In genomic region chr7:116596914-116597313, GRCm38 (mm10) we compare ENCODE assay signal across 24 mouse cellular contexts.
DNase-seq lines count a peak whose midpoint lies in the region; ATAC-seq lines count a peak whose summit lies in the region.
"Had no signal": no experiment of that assay in that cellular context is flagged by ENCODE, and none has a peak within 500 bp of the region (broad histone marks: within the 10 kb centered on the region; RNA-seq: fewer than 3 reads in every experiment).

No protein-coding gene starts in this region.

- no peak overlapping the region for H3K4me3 ChIP-seq in lung, embryonic 16.5 days (ENCODE audit: low read length)
- H3K4me3 ChIP-seq: embryonic facial prominence, embryonic 13.5 days; erythroblast, embryonic 14.5 days; forebrain, embryonic 12.5 days; forebrain, embryonic 15.5 days; heart, embryonic 12.5 days; heart, embryonic 15.5 days; hindbrain, embryonic 10.5 days; hindbrain, embryonic 13.5 days had no signal

- no peaks in the 10 kb centered on the region for H3K9me3 ChIP-seq in lung, embryonic 16.5 days (ENCODE audit: control insufficient read depth, low read length)
- H3K9me3 ChIP-seq: forebrain, embryonic 12.5 days; heart, embryonic 12.5 days; heart, embryonic 15.5 days; hindbrain, embryonic 10.5 days had no signal

- no peak for DNase-seq in lung, postnatal 36 days
- DNase-seq in ZHBTc4 (ENCODE audit: low read depth, low spot score), result peak; percentile 9
- DNase-seq in layer of hippocampus, adult 9-10 months (ENCODE audit: low spot score), result no peak
- DNase-seq: adrenal gland, postnatal 10 days; adrenal gland, postnatal 36 days; cerebellum, adult 18-20 months; cerebellum, adult 9-10 months; cerebellum, postnatal 14 days; gastrocnemius, postnatal 25 days; heart, postnatal 10 days; heart, postnatal 36 days had no signal

- no peak overlapping the region for H3K27ac ChIP-seq in lung, embryonic 16.5 days (ENCODE audit: low read length)
- H3K27ac ChIP-seq: embryonic facial prominence, embryonic 13.5 days; forebrain, embryonic 12.5 days; forebrain, embryonic 15.5 days; heart, embryonic 15.5 days; hindbrain, embryonic 10.5 days; hindbrain, embryonic 13.5 days had no signal

- H3K9ac ChIP-seq in lung, embryonic 16.5 days (ENCODE audit: low read length), result no peak overlapping the region
- H3K9ac ChIP-seq: embryonic facial prominence, embryonic 13.5 days; forebrain, embryonic 12.5 days; forebrain, embryonic 15.5 days; heart, embryonic 12.5 days; heart, embryonic 15.5 days; hindbrain, embryonic 13.5 days had no signal

- peak; percentile 31; the same call in 1 of the 2 replicates for ATAC-seq in lung, embryonic 16.5 days (ENCODE audit: low read depth)
- peak; percentile 60; the same call in 1 of the 2 replicates for ATAC-seq in common myeloid progenitor, adult 5-6 weeks (replicated peaks; ENCODE audit: low read depth, poor library complexity, severe bottlenecking)
- ATAC-seq in megakaryocyte progenitor cell, adult 5-6 weeks (replicated peaks; ENCODE audit: poor library complexity), result peak; percentile 79
- ATAC-seq: CD4-positive, CD25-positive, alpha-beta regulatory T cell, adult 4 months; forebrain, embryonic 15.5 days; hindbrain, embryonic 16.5 days had no signal

- no peaks in the 10 kb centered on the region for H3K4me1 ChIP-seq in lung, embryonic 16.5 days (replicated peaks; ENCODE audit: control insufficient read depth, insufficient read depth, low read length)
- H3K4me1 ChIP-seq: embryonic facial prominence, embryonic 13.5 days; forebrain, embryonic 12.5 days; forebrain, embryonic 15.5 days; heart, embryonic 12.5 days; heart, embryonic 15.5 days; hindbrain, embryonic 10.5 days; hindbrain, embryonic 13.5 days had no signal

- H3K4me2 ChIP-seq in lung, embryonic 16.5 days (ENCODE audit: low read depth, low read length), result no peak overlapping the region
- H3K4me2 ChIP-seq: embryonic facial prominence, embryonic 13.5 days; forebrain, embryonic 12.5 days; forebrain, embryonic 15.5 days; heart, embryonic 12.5 days; heart, embryonic 15.5 days; hindbrain, embryonic 13.5 days had no signal

- no peaks in the 10 kb centered on the region for H3K27me3 ChIP-seq in lung, embryonic 16.5 days (ENCODE audit: control insufficient read depth, insufficient read depth, low read depth, low read length)
- H3K27me3 ChIP-seq: embryonic facial prominence, embryonic 13.5 days; forebrain, embryonic 12.5 days; forebrain, embryonic 15.5 days; heart, embryonic 12.5 days; heart, embryonic 15.5 days; hindbrain, embryonic 13.5 days had no signal

- H3K36me3 ChIP-seq in lung, embryonic 16.5 days (ENCODE audit: control insufficient read depth, insufficient read depth, low read length), result no peaks in the 10 kb centered on the region
- H3K36me3 ChIP-seq: embryonic facial prominence, embryonic 13.5 days; forebrain, embryonic 12.5 days; forebrain, embryonic 15.5 days; heart, embryonic 12.5 days; heart, embryonic 15.5 days; hindbrain, embryonic 10.5 days; hindbrain, embryonic 13.5 days had no signal
